Mouse (Mus musculus) E14TG2a.4 (cell line): ENCODE results near the gene Miip.

Source experiments
- CTCF ChIP-seq: conservative IDR thresholded peaks from 2 replicates; pipeline ENCODE4 v1.5.1; 2014; ENCODE audit warnings: low read length
- POU5F1 ChIP-seq: IDR thresholded peaks from 2 replicates; pipeline ENCODE4 v1.6.1; 2014; ENCODE audit warnings: low read length, borderline replicate concordance

DNA sequence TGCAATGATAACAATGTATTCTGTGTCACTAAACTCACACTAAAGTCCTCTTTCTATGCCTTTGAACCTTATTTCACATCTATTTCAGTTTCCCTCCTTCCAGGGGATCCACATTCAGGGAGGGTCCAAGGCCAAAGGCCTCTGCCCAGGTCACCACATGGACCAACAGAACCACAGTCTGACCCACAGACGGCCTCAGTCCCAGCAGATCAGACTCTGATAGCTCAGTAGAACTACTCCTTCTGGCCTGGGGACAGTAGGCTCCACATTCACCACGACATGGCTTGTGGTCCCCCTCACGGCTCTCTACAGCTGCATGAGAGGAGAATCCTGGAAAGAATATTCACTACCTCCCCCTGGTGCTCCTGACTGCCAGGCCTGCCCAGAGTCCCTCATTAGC is 25.7 kb downstream of the Miip start:
- TF ChIP-seq CTCF: no peak
- no peak for TF ChIP-seq POU5F1
